Mouse (Mus musculus): Measurements from ENCODE around the gene Best1. TPM values are rescaled to one million over a fixed set of nuclear protein-coding genes. Genes with fewer than 3 reads are reported as not detected.

The Best1 gene
- polyA plus RNA-seq, 1 experiment from 2014 or later, result 1.1 TPM

DNA sequence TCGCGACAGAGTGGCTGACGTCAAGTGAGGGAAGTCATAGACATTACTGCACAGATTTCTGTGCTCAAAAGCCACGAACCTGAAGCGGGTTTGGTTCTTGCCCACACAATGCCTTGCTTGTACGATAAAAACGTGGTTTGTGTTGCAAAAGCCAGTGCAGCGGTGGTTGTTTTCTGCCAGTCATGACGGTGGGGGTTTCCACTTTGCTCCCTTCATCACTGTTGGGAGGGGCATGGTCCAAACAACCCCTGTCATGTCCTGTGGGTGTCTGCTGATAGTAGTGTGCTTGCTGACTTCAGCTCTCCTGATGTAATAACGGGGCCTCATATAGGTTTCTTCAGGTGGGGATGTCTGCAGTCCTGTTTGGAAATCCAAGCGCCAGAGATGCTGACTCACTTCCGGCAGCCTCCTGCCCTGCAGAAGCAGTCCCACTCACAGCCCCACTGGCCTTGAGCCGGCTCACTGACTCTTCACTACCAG is 62.6 kb downstream of the Best1 start:
- Histone ChIP-seq H3K9ac (ENCODE audit: low read depth, low read length) (no peak overlapping the region), H3K4me3 (ENCODE audit: low read length) (no peak overlapping the region), H3K27me3 (ENCODE audit: control insufficient read depth, insufficient read depth, low read length) (no peaks in the 10 kb centered on the region), H3K9me3 (ENCODE audit: control insufficient read depth, low read length) (no peaks in the 10 kb centered on the region), H3K4me2 (replicated peaks; ENCODE audit: low read depth, low read length) (no peak overlapping the region), H3K4me1 (ENCODE audit: control insufficient read depth, insufficient read depth, low read length) (peaks cover 15% of the 10 kb centered on the region; the same call in 1 of the 2 replicates), H3K36me3 (ENCODE audit: control insufficient read depth, insufficient read depth, low read length) (no peaks in the 10 kb centered on the region), H3K27ac (ENCODE audit: low read depth, low read length) (no peak overlapping the region)
- WGBS, result 68% methylated on average over 13 of the region's 13 CpGs
- no peak for ATAC-seq (ENCODE audit: low FRiP score, low TSS enrichment)

DNA sequence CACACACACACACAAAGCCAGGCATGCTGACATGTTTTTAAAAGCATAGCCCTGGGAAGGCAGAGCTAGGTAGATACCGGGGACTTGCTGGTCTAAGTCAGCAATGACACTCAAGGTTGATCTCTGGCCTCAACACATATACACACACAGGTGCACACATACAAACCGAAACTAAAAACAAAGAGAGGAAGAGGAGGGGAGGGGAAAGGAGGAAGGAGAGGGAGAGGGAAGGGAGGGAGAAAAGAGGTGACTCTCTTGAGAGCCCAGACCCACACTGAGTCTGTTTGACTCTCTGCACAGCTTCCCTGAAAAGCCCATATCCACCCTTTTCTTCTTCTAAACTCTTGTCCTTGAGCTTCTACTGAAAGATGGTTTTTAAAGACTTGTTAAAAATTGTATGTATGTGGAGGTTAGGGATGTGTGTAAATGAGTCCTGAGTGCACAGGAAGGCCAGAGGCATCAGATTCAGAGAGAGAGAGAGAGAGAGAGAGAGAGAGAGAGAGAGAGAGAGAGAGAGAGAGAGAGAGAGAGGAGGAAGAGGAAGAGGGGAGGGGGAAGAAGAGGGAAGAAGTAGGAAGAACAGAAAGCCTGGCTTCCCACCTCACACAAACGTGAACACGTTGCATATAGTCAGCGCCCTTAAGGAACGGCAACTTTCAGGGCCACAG is 63.1 kb downstream of the Best1 start:
- H3K4me2 ChIP-seq (replicated peaks; ENCODE audit: low read depth, low read length), result no peak overlapping the region
- no peak overlapping the region for H3K9ac ChIP-seq (ENCODE audit: low read depth, low read length)
- no peaks in the 10 kb centered on the region for H3K36me3 ChIP-seq (ENCODE audit: control insufficient read depth, insufficient read depth, low read length)
- H3K27ac ChIP-seq (ENCODE audit: low read depth, low read length), result no peak overlapping the region
- H3K4me1 ChIP-seq (ENCODE audit: control insufficient read depth, insufficient read depth, low read length), result peaks cover 15% of the 10 kb centered on the region; the same call in 1 of the 2 replicates
- H3K4me3 ChIP-seq (ENCODE audit: low read length), result no peak overlapping the region
- H3K27me3 ChIP-seq (ENCODE audit: control insufficient read depth, insufficient read depth, low read length), result no peaks in the 10 kb centered on the region
- 81% methylated on average over 6 of the region's 6 CpGs for WGBS
- no peak for ATAC-seq (ENCODE audit: low FRiP score, low TSS enrichment)
- H3K9me3 ChIP-seq (ENCODE audit: control insufficient read depth, low read length), result no peaks in the 10 kb centered on the region

DNA sequence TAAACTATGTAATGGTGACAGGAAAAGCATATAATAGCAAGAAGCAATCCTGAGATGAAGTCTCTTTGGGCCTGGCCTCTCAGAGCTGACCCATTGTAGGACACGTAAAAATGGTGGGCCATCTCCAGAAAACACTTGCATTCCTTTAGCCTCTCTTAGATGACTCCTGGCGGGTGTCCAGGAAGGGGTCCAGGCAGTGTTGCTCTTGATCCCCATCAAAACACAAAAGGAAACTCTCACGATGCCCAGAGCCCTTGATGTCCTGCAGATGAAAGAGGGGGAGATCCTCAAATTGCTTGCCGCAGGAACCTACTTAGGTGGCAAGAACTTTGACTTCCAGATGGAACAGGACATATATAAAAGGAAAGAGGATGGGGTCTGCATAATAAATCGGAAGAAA is 64.0 kb downstream of the Best1 start:
- no peak for ATAC-seq (ENCODE audit: low FRiP score, low TSS enrichment)
- H3K27me3 ChIP-seq (ENCODE audit: control insufficient read depth, insufficient read depth, low read length), result no peaks in the 10 kb centered on the region
- H3K27ac ChIP-seq (ENCODE audit: low read depth, low read length), result no peak overlapping the region
- peaks cover 7% of the 10 kb centered on the region; the same call in 1 of the 2 replicates for H3K4me1 ChIP-seq (ENCODE audit: control insufficient read depth, insufficient read depth, low read length)
- 63% methylated on average over 5 of the region's 5 CpGs for WGBS
- no peaks in the 10 kb centered on the region for H3K36me3 ChIP-seq (ENCODE audit: control insufficient read depth, insufficient read depth, low read length)
- H3K9ac ChIP-seq (ENCODE audit: low read depth, low read length), result no peak overlapping the region
- H3K9me3 ChIP-seq (ENCODE audit: control insufficient read depth, low read length), result no peaks in the 10 kb centered on the region
- H3K4me2 ChIP-seq (replicated peaks; ENCODE audit: low read depth, low read length), result no peak overlapping the region
- no peak overlapping the region for H3K4me3 ChIP-seq (ENCODE audit: low read length)

DNA sequence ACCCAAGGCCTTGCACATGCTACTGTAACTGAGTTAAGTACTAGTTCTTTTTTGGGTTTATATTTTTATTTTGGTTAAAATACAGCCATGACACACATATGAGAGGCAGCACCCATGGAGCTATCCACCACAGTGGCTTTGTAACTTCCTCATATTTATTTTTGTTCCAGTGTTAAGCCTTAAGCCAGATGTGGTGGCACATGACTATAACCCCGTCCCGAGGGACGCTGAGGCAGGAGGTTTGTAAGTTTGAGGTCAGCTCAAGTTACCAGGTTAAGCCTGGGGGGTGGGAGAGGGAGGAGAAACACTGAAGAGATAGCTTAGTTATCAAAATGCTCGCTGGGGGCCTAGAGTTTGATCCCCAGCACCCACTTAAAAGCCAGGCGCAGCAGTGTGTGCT is 64.9 kb downstream of the Best1 start:
- H3K9ac ChIP-seq (ENCODE audit: low read depth, low read length), result no peak overlapping the region
- H3K4me3 ChIP-seq (ENCODE audit: low read length), result no peak overlapping the region
- no peak for ATAC-seq (ENCODE audit: low FRiP score, low TSS enrichment)
- WGBS, result 67% methylated on average over 5 of the region's 5 CpGs
- 0 out of 2 replicates have a peak, but pooled peaks cover 3% of the 10 kb centered on the region for H3K4me1 ChIP-seq (ENCODE audit: control insufficient read depth, insufficient read depth, low read length)
- H3K36me3 ChIP-seq (ENCODE audit: control insufficient read depth, insufficient read depth, low read length), result no peaks in the 10 kb centered on the region
- H3K4me2 ChIP-seq (replicated peaks; ENCODE audit: low read depth, low read length), result no peak overlapping the region
- no peaks in the 10 kb centered on the region for H3K27me3 ChIP-seq (ENCODE audit: control insufficient read depth, insufficient read depth, low read length)
- no peaks in the 10 kb centered on the region for H3K9me3 ChIP-seq (ENCODE audit: control insufficient read depth, low read length)
- H3K27ac ChIP-seq (ENCODE audit: low read depth, low read length), result no peak overlapping the region

Other genes starting within 250 kb of the Best1 start
- not detected in 2 replicates for gene Scgb2a2, start 154.1 kb downstream of the Best1 start, polyA plus RNA-seq (2014; fragmentation: Nextera tagmentation; extraction: Ambion mirVana)
- gene Incenp, start 102.1 kb downstream of the Best1 start, polyA plus RNA-seq (2014; fragmentation: Nextera tagmentation; extraction: Ambion mirVana), result 104 and 112 TPM in 2 replicates
- 1,412 and 1,461 TPM in 2 replicates for gene Fth1, start 21.0 kb downstream of the Best1 start, polyA plus RNA-seq (2014; fragmentation: Nextera tagmentation; extraction: Ambion mirVana)
- gene Rab3il1, start within 50 bp of the Best1 start, polyA plus RNA-seq (2014; fragmentation: Nextera tagmentation; extraction: Ambion mirVana), result 20.3 and 26.2 TPM in 2 replicates
- gene Fads3, start 39.9 kb upstream of the Best1 start, polyA plus RNA-seq (2014; fragmentation: Nextera tagmentation; extraction: Ambion mirVana), result 8.3 and 10.4 TPM in 2 replicates
- 28.3 and 42.4 TPM in 2 replicates for gene Fads2, start 100.1 kb upstream of the Best1 start, polyA plus RNA-seq (2014; fragmentation: Nextera tagmentation; extraction: Ambion mirVana)
- 51.3 and 94.3 TPM in 2 replicates for gene Fads1, start 181.3 kb upstream of the Best1 start, polyA plus RNA-seq (2014; fragmentation: Nextera tagmentation; extraction: Ambion mirVana)
- gene Tmem258, start 202.4 kb upstream of the Best1 start, polyA plus RNA-seq (2014; fragmentation: Nextera tagmentation; extraction: Ambion mirVana), result 467 and 649 TPM in 2 replicates
- gene Fen1, start 202.5 kb upstream of the Best1 start, polyA plus RNA-seq (2014; fragmentation: Nextera tagmentation; extraction: Ambion mirVana), result 92.9 and 99.2 TPM in 2 replicates
- 3.9 and 6.4 TPM in 2 replicates for gene Myrf, start 239.1 kb upstream of the Best1 start, polyA plus RNA-seq (2014; fragmentation: Nextera tagmentation; extraction: Ambion mirVana)